Mouse (Mus musculus): ENCODE measurements around the gene H2al2a. TPM values are rescaled to one million over a fixed set of nuclear protein-coding genes. Genes with fewer than 3 reads are reported as not detected.

H2al2a gene
- not detected in 2 replicates for polyA plus RNA-seq (2012; rRNA removed; ENCODE audit: low replicate concordance)

DNA sequence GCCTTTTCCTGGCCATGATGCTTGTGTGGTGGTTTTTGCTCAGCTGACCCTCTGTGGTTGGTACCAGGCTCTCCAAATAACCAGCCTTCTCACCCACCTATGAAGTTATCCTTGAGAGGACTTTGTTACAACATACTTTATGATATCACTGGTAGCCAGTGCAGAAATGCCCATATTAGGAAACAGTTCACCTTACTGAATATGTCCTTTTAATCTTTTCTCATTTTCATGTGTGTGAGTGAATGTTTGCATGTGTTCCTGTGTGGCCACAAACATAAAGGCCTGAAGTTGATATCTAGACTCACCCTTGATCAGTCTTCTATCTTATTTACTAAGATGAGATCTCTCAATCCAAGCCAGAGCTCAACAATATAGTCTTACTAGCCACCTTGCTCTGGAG lies at the start of gene H2al2a:
H2al2a (minus strand) TSS at position 101 of the 400 bp plus-strand sequence.

DNA sequence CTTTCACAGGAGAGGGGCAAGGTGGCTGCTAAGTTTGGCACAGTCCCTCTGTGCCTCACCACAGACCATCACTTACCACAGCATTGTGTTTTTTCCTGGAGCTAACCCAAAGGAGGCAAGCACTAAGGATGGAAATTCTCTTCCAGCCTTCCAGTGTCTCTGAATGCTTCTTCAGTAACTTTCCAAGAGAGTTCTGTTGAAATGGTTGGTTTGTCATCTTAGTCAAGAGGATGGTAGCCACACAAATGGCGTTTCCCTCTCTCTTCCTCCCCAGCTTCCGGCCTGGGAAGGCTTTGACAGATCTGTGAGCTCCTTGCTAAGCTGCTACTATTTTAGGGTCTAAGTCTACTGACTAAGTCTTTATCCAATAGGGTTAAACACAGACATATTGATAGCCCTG lies 40.7 kb upstream of the H2al2a start, which contains the start of gene A930004D18Rik:
A930004D18Rik (minus strand) TSS at position 247 of the 400 bp plus-strand sequence.

Other genes with a start within 250 kb of the H2al2a start
- gene A930004D18Rik, start 40.8 kb upstream of the H2al2a start, polyA plus RNA-seq (2012; rRNA removed; ENCODE audit: low replicate concordance): 0.04 and 0.86 TPM in 2 replicates
- 0.45 and 0.65 TPM in 2 replicates for gene Skida1, start 52.1 kb upstream of the H2al2a start, polyA plus RNA-seq (2012; rRNA removed; ENCODE audit: low replicate concordance)
- gene Mllt10, start 58.3 kb upstream of the H2al2a start, polyA plus RNA-seq (2012; rRNA removed; ENCODE audit: low replicate concordance): 14.9 and 19.0 TPM in 2 replicates

Measured in duodenum, adult 2 months (tissue).